Mouse (Mus musculus) heart, embryonic 13.5 days (tissue): ENCODE data around the gene Eva1a. TPM values are rescaled to one million over a fixed set of nuclear protein-coding genes. Genes with fewer than 3 reads are reported as not detected.

Experiments used
- ATAC-seq: fragments of 200-750 bp; cut with Nextera tagmentation; 2 replicates; pipeline ENCODE4 v1.8.0; 2017; ENCODE audit warnings: moderate TSS enrichment; ENCODE audit not compliant: insufficient number of reproducible peaks, low FRiP score, low TSS enrichment; ENCODE audit errors: extremely low read depth
- H3K27ac ChIP-seq: fragments of 300-500 bp; sonication (generic); replicated peaks from 2 replicates; pipeline ENCODE4 v1.5.1; 2015; ENCODE audit warnings: moderate library complexity, mild to moderate bottlenecking, inconsistent platforms
- H3K27me3 ChIP-seq: fragments of 300-500 bp; sonication (generic); replicated peaks from 2 replicates; pipeline ENCODE4 v1.6.1; 2015; ENCODE audit warnings: mild to moderate bottlenecking, inconsistent platforms
- H3K36me3 ChIP-seq: fragments of 300-500 bp; sonication (generic); 2 replicates; pipeline ENCODE4 v1.6.1; 2015; ENCODE audit warnings: mild to moderate bottlenecking, inconsistent platforms
- H3K4me1 ChIP-seq: fragments of 300-500 bp; sonication (generic); 2 replicates; pipeline ENCODE4 v1.6.1; 2015; ENCODE audit warnings: inconsistent platforms
- H3K4me2 ChIP-seq: fragments of 300-500 bp; sonication (generic); 2 replicates; pipeline ENCODE4 v1.6.1; 2015; ENCODE audit warnings: inconsistent platforms, mild to moderate bottlenecking, moderate library complexity
- H3K4me3 ChIP-seq: fragments of 300-500 bp; sonication (generic); 2 replicates; pipeline ENCODE4 v1.5.1; 2015; ENCODE audit warnings: moderate library complexity, mild to moderate bottlenecking, inconsistent platforms
- H3K9ac ChIP-seq: fragments of 300-500 bp; sonication (generic); 2 replicates; pipeline ENCODE4 v1.6.1; 2015; ENCODE audit warnings: inconsistent platforms, mild to moderate bottlenecking, moderate library complexity
- H3K9me3 ChIP-seq: fragments of 300-500 bp; sonication (generic); 2 replicates; pipeline ENCODE4 v1.6.1; 2016; ENCODE audit warnings: inconsistent platforms
- WGBS: fragments of 180-500 bp; shearing (Covaris S2); methylation state at CpG from one replicate; pipeline ENCODE4 v1.1.7; 2015; ENCODE audit warnings: mixed read lengths; 5-methylcytosine and 5-hydroxymethylcytosine counted together
- polyA plus RNA-seq: library from polyadenylated mRNA; unstranded; fragments of >200 nt; fragmentation: Nextera tagmentation; extraction: Ambion mirVana; gene quantifications from 2 replicates; pipeline ENCODE4 v1.2.1, GENCODE M21; 2015

The Eva1a gene
- polyA plus RNA-seq, 1 experiment from 2014 or later: 7.9 TPM

DNA sequence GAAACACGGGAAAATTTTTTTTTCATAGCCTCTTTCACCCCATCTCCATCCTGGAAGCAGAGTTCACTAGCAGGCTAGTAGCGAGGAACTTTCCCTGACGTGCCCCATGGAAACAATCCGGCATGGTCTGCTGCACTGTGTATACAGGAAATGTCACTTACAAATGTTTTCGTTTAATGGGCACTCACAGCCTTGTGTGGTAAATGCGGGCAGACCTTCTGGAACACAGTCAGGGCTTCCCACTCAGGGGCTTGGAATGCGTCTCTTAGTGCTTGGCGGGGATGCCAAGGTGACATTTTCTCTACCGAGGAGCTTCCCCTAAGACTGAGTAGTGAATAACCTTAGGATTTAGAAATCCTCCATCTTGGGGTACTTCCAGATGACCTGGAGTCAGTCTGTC is 87.0 kb downstream of the Eva1a start:
- WGBS: 61% methylated on average over 9 of the region's 9 CpGs
- no peaks in the 10 kb centered on the region for H3K27me3 ChIP-seq
- no peak overlapping the region for H3K9ac ChIP-seq
- ATAC-seq: no peak
- no peak overlapping the region for H3K4me3 ChIP-seq
- H3K4me2 ChIP-seq: no peak overlapping the region
- H3K9me3 ChIP-seq: no peaks in the 10 kb centered on the region; the same call in 1 of the 2 replicates
- H3K4me1 ChIP-seq: peaks cover 8% of the 10 kb centered on the region
- no peak overlapping the region for H3K27ac ChIP-seq
- H3K36me3 ChIP-seq: no peaks in the 10 kb centered on the region

DNA sequence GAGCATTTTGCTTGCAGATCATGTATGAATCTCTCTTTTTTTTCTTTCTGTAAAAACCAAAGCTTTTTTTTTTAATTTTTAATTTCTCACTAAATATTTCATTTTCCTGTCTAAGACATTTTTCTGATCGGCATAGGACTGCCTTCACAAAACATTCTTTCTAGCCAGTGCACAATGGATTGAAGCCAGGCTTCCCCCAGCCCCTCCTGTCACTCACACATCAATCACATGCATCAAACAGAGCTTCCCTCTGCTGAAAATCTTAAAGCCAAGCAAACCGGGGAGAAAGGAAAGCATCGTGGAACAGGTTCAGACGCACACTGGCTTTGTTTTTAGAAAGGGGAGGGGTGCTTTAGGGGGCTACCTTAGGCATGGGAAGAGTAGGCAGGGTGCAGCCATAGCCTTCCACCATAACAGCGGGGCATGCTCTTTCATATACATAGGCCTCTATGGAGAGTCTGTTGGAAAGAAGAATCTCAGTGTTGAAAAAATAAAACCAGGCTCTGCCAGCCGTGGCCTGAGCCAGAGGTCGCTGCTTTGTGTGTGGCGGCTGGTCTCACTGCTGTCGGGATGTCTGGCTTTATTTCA is 88.9 kb downstream of the Eva1a start:
- H3K4me1 ChIP-seq: peaks cover 10% of the 10 kb centered on the region
- no peaks in the 10 kb centered on the region for H3K36me3 ChIP-seq
- H3K27me3 ChIP-seq: no peaks in the 10 kb centered on the region
- WGBS: 58% methylated on average over 9 of the region's 9 CpGs
- ATAC-seq: no peak
- H3K4me3 ChIP-seq: no peak overlapping the region
- no peak overlapping the region for H3K9ac ChIP-seq
- H3K9me3 ChIP-seq: no peaks in the 10 kb centered on the region
- H3K27ac ChIP-seq: no peak overlapping the region
- H3K4me2 ChIP-seq: no peak overlapping the region

DNA sequence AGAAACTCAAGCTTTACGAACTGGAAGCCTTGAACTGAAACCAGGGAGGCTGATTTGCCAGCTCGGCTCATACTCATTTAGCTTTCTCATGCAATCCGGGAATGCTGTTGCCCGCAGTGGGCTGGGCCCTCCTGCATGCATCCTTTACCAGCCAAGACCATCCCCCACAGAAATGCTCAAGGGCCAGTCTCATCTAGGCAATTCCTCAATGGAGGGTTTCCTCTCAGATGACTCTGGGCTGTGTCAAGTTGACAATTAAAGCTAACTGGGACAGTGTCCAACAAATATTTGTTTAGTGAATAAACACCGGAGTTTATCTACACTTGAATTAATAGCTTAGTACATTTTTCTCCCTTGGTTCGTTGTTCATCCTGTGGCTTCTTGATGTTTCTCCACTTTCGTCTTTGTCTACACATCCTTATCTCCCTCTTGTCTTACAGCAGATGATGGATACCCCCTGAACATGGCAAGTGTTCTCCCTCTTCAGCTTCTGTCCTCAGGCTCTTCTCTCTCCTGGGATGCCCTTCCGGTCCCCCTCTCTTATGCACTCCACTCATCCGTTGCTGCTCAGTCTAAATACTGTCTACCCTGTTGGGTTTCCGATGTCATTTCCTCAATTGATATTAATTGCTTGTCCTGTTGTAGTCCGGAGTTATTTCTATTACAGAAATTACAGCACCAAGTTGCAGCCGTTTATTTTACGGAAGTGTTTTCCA is 92.2 kb downstream of the Eva1a start:
- peaks cover 14% of the 10 kb centered on the region for H3K4me1 ChIP-seq
- H3K27ac ChIP-seq: no peak overlapping the region
- no peaks in the 10 kb centered on the region for H3K36me3 ChIP-seq
- H3K27me3 ChIP-seq: no peaks in the 10 kb centered on the region
- 49% methylated on average over 13 of the region's 13 CpGs for WGBS
- no peak overlapping the region for H3K4me3 ChIP-seq
- ATAC-seq: no peak
- no peaks in the 10 kb centered on the region for H3K9me3 ChIP-seq
- H3K4me2 ChIP-seq: no peak overlapping the region
- no peak overlapping the region for H3K9ac ChIP-seq

DNA sequence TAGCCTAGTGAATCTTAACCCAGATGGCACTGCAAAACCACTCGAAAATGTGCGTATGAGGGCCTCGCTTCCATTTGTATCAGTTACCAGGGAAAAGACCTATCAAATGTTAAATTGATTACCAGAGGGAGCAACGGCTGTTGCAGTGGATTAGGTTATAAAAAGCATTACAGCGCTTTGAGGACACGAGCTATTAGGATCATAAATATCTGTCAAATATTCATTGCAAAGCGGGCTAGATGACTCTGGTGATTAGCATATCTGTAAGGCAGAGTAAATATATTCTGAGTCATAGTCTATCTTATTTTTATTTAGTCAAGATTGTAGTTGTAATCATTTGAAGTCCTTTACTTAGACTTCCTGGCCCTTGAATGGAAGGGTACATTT is 92.7 kb downstream of the Eva1a start:
- Histone ChIP-seq H3K9me3 (no peaks in the 10 kb centered on the region), H3K36me3 (no peaks in the 10 kb centered on the region), H3K27ac (no peak overlapping the region), H3K9ac (no peak overlapping the region), H3K4me3 (no peak overlapping the region), H3K4me2 (no peak overlapping the region), H3K27me3 (no peaks in the 10 kb centered on the region), H3K4me1 (peaks cover 14% of the 10 kb centered on the region)
- WGBS: 77% methylated on average over 7 of the region's 7 CpGs
- ATAC-seq: no peak

DNA sequence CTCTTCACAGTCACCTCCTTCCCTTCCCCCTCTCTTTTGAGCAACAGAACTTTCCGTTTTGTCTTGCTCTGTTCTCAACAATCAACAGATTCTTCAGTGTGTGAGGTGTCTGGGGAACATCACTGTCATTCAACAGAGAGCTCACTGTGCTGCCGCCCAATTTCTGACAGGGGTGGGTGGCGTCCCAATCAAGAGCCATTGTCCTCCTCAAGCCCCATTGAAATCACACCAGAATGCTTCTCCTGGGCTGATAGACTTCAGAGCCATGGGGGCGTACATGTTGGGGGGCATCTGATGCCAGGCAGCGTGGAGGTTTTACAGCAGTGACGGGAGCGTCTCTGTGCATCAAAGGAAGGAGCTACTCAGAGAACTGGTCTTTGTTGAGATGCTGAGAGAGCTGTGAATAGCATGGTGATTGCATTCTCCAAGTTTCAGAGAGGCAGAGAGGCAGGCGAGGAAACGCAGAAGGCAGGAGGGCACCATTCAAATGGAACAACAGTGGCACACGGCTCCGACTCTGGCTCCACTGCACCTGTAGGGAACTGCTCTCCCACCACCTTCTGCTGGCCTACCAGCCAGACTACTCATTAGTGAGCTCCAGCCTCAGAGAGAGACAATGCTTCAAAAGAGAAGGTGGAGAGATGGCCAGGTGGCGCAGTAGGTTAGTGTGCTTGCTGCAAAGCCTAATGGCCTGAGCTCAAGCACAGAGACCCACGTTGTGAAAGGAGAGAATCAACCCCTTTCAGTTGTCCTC is 95.3 kb downstream of the Eva1a start:
- Histone ChIP-seq H3K27ac (no peak overlapping the region), H3K9ac (no peak overlapping the region), H3K4me3 (no peak overlapping the region), H3K4me2 (no peak overlapping the region), H3K36me3 (no peaks in the 10 kb centered on the region), H3K27me3 (no peaks in the 10 kb centered on the region), H3K9me3 (peaks cover 11% of the 10 kb centered on the region; the same call in 1 of the 2 replicates), H3K4me1 (peaks cover 14% of the 10 kb centered on the region)
- no peak for ATAC-seq
- 44% methylated on average over 13 of the region's 13 CpGs for WGBS

Other genes starting within 250 kb of the Eva1a start
- 4.8 and 5.1 TPM in 2 replicates for gene Gcfc2, start 117.4 kb upstream of the Eva1a start, polyA plus RNA-seq
- gene Mrpl19, start 75.1 kb upstream of the Eva1a start, polyA plus RNA-seq: 49.1 and 52.4 TPM in 2 replicates